Mouse (Mus musculus): ENCODE results near the gene Scimp.

DNA sequence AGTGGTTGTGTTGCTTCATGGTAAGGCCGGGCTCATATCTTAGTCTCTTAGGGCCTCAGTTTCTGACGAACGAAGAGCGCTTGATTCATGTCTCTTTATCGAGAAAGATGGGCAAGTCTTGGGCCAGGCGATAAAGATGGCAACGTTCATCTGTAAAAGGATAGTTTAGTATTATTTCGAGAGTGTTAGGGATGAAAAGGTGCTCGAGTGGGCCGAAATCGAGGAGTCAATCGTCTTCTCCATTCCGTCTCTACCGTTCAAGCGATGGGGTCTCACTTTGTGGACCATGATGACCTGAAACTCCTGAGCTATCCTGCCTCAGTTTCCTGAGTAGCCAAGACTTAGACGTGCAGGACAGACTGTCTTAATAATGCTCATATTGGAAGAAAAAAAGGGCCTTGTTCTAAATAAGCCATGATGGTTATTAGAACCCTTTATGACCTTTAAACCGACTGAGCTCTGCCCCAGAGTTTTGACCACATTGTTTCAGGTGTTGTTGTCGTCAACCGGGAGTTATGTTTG, 33.1 kb upstream of the Scimp start:
- TF ChIP-seq CTCF (IDR thresholded peaks at IDR 0.05; ENCODE audit: control insufficient read depth, insufficient read depth, insufficient read length) (no peak), CEBPB (IDR thresholded peaks at IDR 0.05; ENCODE audit: low read depth) (no peak), MAX (IDR thresholded peaks at IDR 0.05) (no peak), MYOG (IDR thresholded peaks at IDR 0.05; ENCODE audit: control insufficient read depth, extremely low read depth, insufficient read length) (no peak)

Data from C2C12 (cell line).